Mouse (Mus musculus) heart, embryonic 16.5 days (tissue): ENCODE results near the gene E2f8. TPM values are rescaled to one million over a fixed set of nuclear protein-coding genes. Genes with fewer than 3 reads are reported as not detected.

Source experiments
- ATAC-seq: fragments of 200-750 bp; cut with Nextera tagmentation; replicated peaks from 2 replicates; pipeline ENCODE4 v1.8.0; 2017; ENCODE audit warnings: moderate number of reproducible peaks; ENCODE audit not compliant: insufficient read depth, low FRiP score; ENCODE audit errors: extremely low read depth
- H3K27ac ChIP-seq: fragments of 300-500 bp; sonication (generic); 2 replicates; pipeline ENCODE4 v1.5.1; 2014; ENCODE audit warnings: mild to moderate bottlenecking, low read length, control low read depth, moderate library complexity
- H3K27me3 ChIP-seq: fragments of 300-500 bp; sonication (generic); 2 replicates; pipeline ENCODE4 v1.6.1; 2014; ENCODE audit warnings: low read length, mixed read lengths; ENCODE audit not compliant: control insufficient read depth, insufficient read depth
- H3K36me3 ChIP-seq: fragments of 300-500 bp; sonication (generic); 2 replicates; pipeline ENCODE4 v1.6.1; 2014; ENCODE audit not compliant: control insufficient read depth, insufficient read depth
- H3K4me1 ChIP-seq: fragments of 300-500 bp; sonication (generic); 2 replicates; pipeline ENCODE4 v1.6.1; 2014; ENCODE audit warnings: low read length, mixed read lengths; ENCODE audit not compliant: control insufficient read depth, insufficient read depth
- H3K4me2 ChIP-seq: fragments of 300-500 bp; sonication (generic); 2 replicates; pipeline ENCODE4 v1.6.1; 2014; ENCODE audit warnings: low read depth, mild to moderate bottlenecking, control low read depth, low read length
- H3K4me3 ChIP-seq: fragments of 300-500 bp; sonication (generic); 2 replicates; pipeline ENCODE4 v1.5.1; 2014; ENCODE audit warnings: mild to moderate bottlenecking, control low read depth, low read length
- H3K9ac ChIP-seq: fragments of 300-500 bp; sonication (generic); 2 replicates; pipeline ENCODE4 v1.6.1; 2014; ENCODE audit warnings: low read length, control low read depth
- H3K9me3 ChIP-seq: fragments of 300-500 bp; sonication (generic); replicated peaks from 2 replicates; pipeline ENCODE4 v1.6.1; 2016; ENCODE audit warnings: low read length; ENCODE audit not compliant: control insufficient read depth
- WGBS: fragments of 180-500 bp; shearing (Covaris S2); extraction: QIAGEN DNeasy Blood & Tissue Kit; methylation state at CpG from one replicate; pipeline ENCODE4 v1.1.7; 2014; 5-methylcytosine and 5-hydroxymethylcytosine counted together
- polyA plus RNA-seq: library from polyadenylated mRNA; unstranded; fragments of >200 nt; fragmentation: Nextera tagmentation; extraction: Ambion mirVana; gene quantifications from 2 replicates; pipeline ENCODE4 v1.2.1, GENCODE M21; 2015

The E2f8 gene
- polyA plus RNA-seq, 1 experiment from 2014 or later: 17.7 TPM

- no peak overlapping the region for H3K4me3 ChIP-seq
- no peak overlapping the region for H3K27ac ChIP-seq
- no peaks in the 10 kb centered on the region for H3K9me3 ChIP-seq
- 86% methylated on average over 4 of the region's 4 CpGs for WGBS
- no peak for ATAC-seq
- no peak overlapping the region for H3K9ac ChIP-seq
- no peaks in the 10 kb centered on the region for H3K36me3 ChIP-seq
- H3K27me3 ChIP-seq: no peaks in the 10 kb centered on the region
- H3K4me2 ChIP-seq: no peak overlapping the region
- peaks cover 21% of the 10 kb centered on the region for H3K4me1 ChIP-seq
Measured at GRCm38 (mm10) chr7:48883525-48884265, 2.3 kb upstream of the E2f8 start.

GRCm38 (mm10) chr7:48881971-48882609, 694 bp upstream of the E2f8 start:
- Histone ChIP-seq H3K36me3 (peaks cover 7% of the 10 kb centered on the region), H3K9me3 (no peaks in the 10 kb centered on the region), H3K27ac (no peak overlapping the region), H3K27me3 (no peaks in the 10 kb centered on the region), H3K4me2 (peak overlapping the region; percentile 87), H3K9ac (peak overlapping the region; percentile 87), H3K4me1 (peaks cover 21% of the 10 kb centered on the region), H3K4me3 (peak overlapping the region; percentile 80)
- 1% methylated on average over 28 of the region's 28 CpGs for WGBS
- no peak for ATAC-seq

GRCm38 (mm10) chr7:48880591-48881481, 560 bp downstream of the E2f8 start:
- Histone ChIP-seq H3K9me3 (no peaks in the 10 kb centered on the region), H3K4me3 (peak overlapping the region; percentile 80), H3K4me2 (peak overlapping the region; percentile 87), H3K36me3 (peaks cover 12% of the 10 kb centered on the region), H3K4me1 (peaks cover 21% of the 10 kb centered on the region), H3K27ac (peak overlapping the region; percentile 79), H3K27me3 (no peaks in the 10 kb centered on the region), H3K9ac (peak overlapping the region; percentile 87)
- peak; percentile 96 for ATAC-seq
- under 1% methylated on average over 75 of the region's 77 CpGs for whole genome bisulfite sequencing

- peak overlapping the region; percentile 59 for H3K9ac ChIP-seq
- peaks cover 21% of the 10 kb centered on the region for H3K4me1 ChIP-seq
Measured at GRCm38 (mm10) chr7:48879574-48879973, 1.8 kb downstream of the E2f8 start.

GRCm38 (mm10) chr7:48877786-48878390, 3.5 kb downstream of the E2f8 start:
- Histone ChIP-seq H3K4me2 (no peak overlapping the region), H3K27ac (no peak overlapping the region)
- 79% methylated on average over 15 of the region's 15 CpGs for WGBS

More at GRCm38 (mm10) chr7:48879574-48879973, 1.8 kb downstream of the E2f8 start:
- WGBS: 57% methylated on average over 3 of the region's 3 CpGs
- peak overlapping the region; percentile 10; the same call in 1 of the 2 replicates for H3K27ac ChIP-seq
- no peak for ATAC-seq
- H3K27me3 ChIP-seq: no peaks in the 10 kb centered on the region
- H3K36me3 ChIP-seq: peaks cover 24% of the 10 kb centered on the region
- H3K4me3 ChIP-seq: peak overlapping the region; percentile 45
- H3K4me2 ChIP-seq: peak overlapping the region; percentile 65
- no peaks in the 10 kb centered on the region for H3K9me3 ChIP-seq

GRCm38 (mm10) chr7:48876526-48876925, 4.9 kb downstream of the E2f8 start:
- Histone ChIP-seq H3K9me3 (no peaks in the 10 kb centered on the region), H3K4me2 (no peak overlapping the region), H3K9ac (no peak overlapping the region), H3K27me3 (no peaks in the 10 kb centered on the region), H3K36me3 (peaks cover 52% of the 10 kb centered on the region), H3K4me3 (no peak overlapping the region), H3K4me1 (peaks cover 13% of the 10 kb centered on the region), H3K27ac (no peak overlapping the region)
- no peak for ATAC-seq
- WGBS: 63% methylated on average over 4 of the region's 4 CpGs

More at GRCm38 (mm10) chr7:48877786-48878390, 3.5 kb downstream of the E2f8 start:
- H3K9ac ChIP-seq: no peak overlapping the region
- peaks cover 21% of the 10 kb centered on the region for H3K4me1 ChIP-seq
- no peak for ATAC-seq
- no peaks in the 10 kb centered on the region for H3K9me3 ChIP-seq
- peaks cover 38% of the 10 kb centered on the region for H3K36me3 ChIP-seq
- H3K27me3 ChIP-seq: no peaks in the 10 kb centered on the region
- H3K4me3 ChIP-seq: no peak overlapping the region

- Histone ChIP-seq H3K27ac (peak overlapping the region; percentile 23), H3K9ac (no peak overlapping the region), H3K9me3 (no peaks in the 10 kb centered on the region), H3K36me3 (peaks cover 62% of the 10 kb centered on the region), H3K4me2 (no peak overlapping the region), H3K4me1 (peaks cover 11% of the 10 kb centered on the region), H3K27me3 (no peaks in the 10 kb centered on the region), H3K4me3 (no peak overlapping the region)
- no peak for ATAC-seq
- WGBS: 81% methylated on average over 14 of the region's 14 CpGs
Measured at GRCm38 (mm10) chr7:48875096-48875495, 6.3 kb downstream of the E2f8 start.

GRCm38 (mm10) chr7:48871292-48871691, 10.1 kb downstream of the E2f8 start:
- Histone ChIP-seq H3K4me3 (no peak overlapping the region), H3K4me1 (no peaks in the 10 kb centered on the region; the same call in 1 of the 2 replicates), H3K9ac (no peak overlapping the region), H3K36me3 (peaks cover 79% of the 10 kb centered on the region), H3K27me3 (no peaks in the 10 kb centered on the region), H3K27ac (no peak overlapping the region), H3K4me2 (no peak overlapping the region), H3K9me3 (no peaks in the 10 kb centered on the region)
- no peak for ATAC-seq
- WGBS: 78% methylated on average over 11 of the region's 11 CpGs
